Mouse (Mus musculus): ENCODE results near the gene Fmnl2. TPM values are rescaled to one million over a fixed set of nuclear protein-coding genes. Genes with fewer than 3 reads are reported as not detected.

Fmnl2 gene
- polyA plus RNA-seq, 1 experiment = 2.3 TPM

GRCm38 (mm10) chr2:52966820-52967460 is 109.3 kb downstream of the Fmnl2 start:
- DNase-seq (ENCODE audit: low read depth in 1 of 2, low spot score in 2 of 2) = no peak
- Histone ChIP-seq H3K4me1 (ENCODE audit: control insufficient read depth, insufficient read depth, insufficient read length) (peaks cover 7% of the 10 kb centered on the region; the same call in 1 of the 2 replicates), H3K27me3 (ENCODE audit: control insufficient read depth, insufficient read depth, low read length) (no peaks in the 10 kb centered on the region), H3K27ac (ENCODE audit: insufficient read depth, low read length) (no peak overlapping the region), H3K36me3 (ENCODE audit: control insufficient read depth, insufficient read depth, low read length) (no peaks in the 10 kb centered on the region), H3K4me3 (ENCODE audit: extremely low read depth, insufficient read depth, insufficient read length) (no peak overlapping the region)
- no peak for TF ChIP-seq CTCF (IDR thresholded peaks at IDR 0.05; ENCODE audit: extremely low read depth, insufficient read depth, insufficient read length, insufficient replicate concordance)
- no peak for TF ChIP-seq POLR2A (IDR thresholded peaks at IDR 0.05; ENCODE audit: low read depth, low read length)
- 62% methylated on average over 12 of the region's 12 CpGs for WGBS

GRCm38 (mm10) chr2:52967461-52967823 is 109.8 kb downstream of the Fmnl2 start:
- 92% methylated on average over 5 of the region's 5 CpGs for WGBS
- no peak overlapping the region for H3K27ac ChIP-seq (ENCODE audit: insufficient read depth, low read length)
- no peak for DNase-seq (ENCODE audit: low read depth in 1 of 2, low spot score in 2 of 2)
- peaks cover 7% of the 10 kb centered on the region; the same call in 1 of the 2 replicates for H3K4me1 ChIP-seq (ENCODE audit: control insufficient read depth, insufficient read depth, insufficient read length)
- no peaks in the 10 kb centered on the region for H3K36me3 ChIP-seq (ENCODE audit: control insufficient read depth, insufficient read depth, low read length)
- TF ChIP-seq CTCF (IDR thresholded peaks at IDR 0.05; ENCODE audit: extremely low read depth, insufficient read depth, insufficient read length, insufficient replicate concordance) (no peak), POLR2A (IDR thresholded peaks at IDR 0.05; ENCODE audit: low read depth, low read length) (no peak)
- no peak overlapping the region for H3K4me3 ChIP-seq (ENCODE audit: extremely low read depth, insufficient read depth, insufficient read length)
- no peaks in the 10 kb centered on the region for H3K27me3 ChIP-seq (ENCODE audit: control insufficient read depth, insufficient read depth, low read length)

- Histone ChIP-seq H3K4me1 (ENCODE audit: control insufficient read depth, insufficient read depth, insufficient read length) (peaks cover 7% of the 10 kb centered on the region; the same call in 1 of the 2 replicates), H3K27ac (ENCODE audit: insufficient read depth, low read length) (no peak overlapping the region), H3K36me3 (ENCODE audit: control insufficient read depth, insufficient read depth, low read length) (no peaks in the 10 kb centered on the region), H3K27me3 (ENCODE audit: control insufficient read depth, insufficient read depth, low read length) (no peaks in the 10 kb centered on the region), H3K4me3 (ENCODE audit: extremely low read depth, insufficient read depth, insufficient read length) (no peak overlapping the region)
- 92% methylated on average over 2 of the region's 2 CpGs for WGBS
- DNase-seq (ENCODE audit: low read depth in 1 of 2, low spot score in 2 of 2) = no peak
- TF ChIP-seq POLR2A (IDR thresholded peaks at IDR 0.05; ENCODE audit: low read depth, low read length) = no peak
- no peak for TF ChIP-seq CTCF (IDR thresholded peaks at IDR 0.05; ENCODE audit: extremely low read depth, insufficient read depth, insufficient read length, insufficient replicate concordance)
Observed at GRCm38 (mm10) chr2:52968884-52969283, 111.2 kb downstream of the Fmnl2 start.

GRCm38 (mm10) chr2:52974056-52974455 is 116.4 kb downstream of the Fmnl2 start:
- WGBS = 91% methylated on average over 6 of the region's 6 CpGs
- no peak for TF ChIP-seq POLR2A (IDR thresholded peaks at IDR 0.05; ENCODE audit: low read depth, low read length)
- no peak for TF ChIP-seq CTCF (IDR thresholded peaks at IDR 0.05; ENCODE audit: extremely low read depth, insufficient read depth, insufficient read length, insufficient replicate concordance)
- Histone ChIP-seq H3K27me3 (ENCODE audit: control insufficient read depth, insufficient read depth, low read length) (no peaks in the 10 kb centered on the region), H3K4me3 (ENCODE audit: extremely low read depth, insufficient read depth, insufficient read length) (no peak overlapping the region), H3K4me1 (ENCODE audit: control insufficient read depth, insufficient read depth, insufficient read length) (no peaks in the 10 kb centered on the region), H3K27ac (ENCODE audit: insufficient read depth, low read length) (no peak overlapping the region), H3K36me3 (ENCODE audit: control insufficient read depth, insufficient read depth, low read length) (no peaks in the 10 kb centered on the region)
- DNase-seq (ENCODE audit: low read depth in 1 of 2, low spot score in 2 of 2) = no peak

- DNase-seq (ENCODE audit: low read depth in 1 of 2, low spot score in 2 of 2) = no peak
- no peak overlapping the region for H3K27ac ChIP-seq (ENCODE audit: insufficient read depth, low read length)
- no peak overlapping the region for H3K4me3 ChIP-seq (ENCODE audit: extremely low read depth, insufficient read depth, insufficient read length)
- H3K4me1 ChIP-seq (ENCODE audit: control insufficient read depth, insufficient read depth, insufficient read length) = no peaks in the 10 kb centered on the region
- no peak for TF ChIP-seq CTCF (IDR thresholded peaks at IDR 0.05; ENCODE audit: extremely low read depth, insufficient read depth, insufficient read length, insufficient replicate concordance)
- no peak for TF ChIP-seq POLR2A (IDR thresholded peaks at IDR 0.05; ENCODE audit: low read depth, low read length)
- WGBS = 75% methylated on average over 1 of the region's 1 CpGs
- no peaks in the 10 kb centered on the region for H3K36me3 ChIP-seq (ENCODE audit: control insufficient read depth, insufficient read depth, low read length)
- no peaks in the 10 kb centered on the region for H3K27me3 ChIP-seq (ENCODE audit: control insufficient read depth, insufficient read depth, low read length)
Observed at GRCm38 (mm10) chr2:52974776-52975175, 117.1 kb downstream of the Fmnl2 start.

- 86% methylated on average over 6 of the region's 6 CpGs for WGBS
- TF ChIP-seq CTCF (IDR thresholded peaks at IDR 0.05; ENCODE audit: extremely low read depth, insufficient read depth, insufficient read length, insufficient replicate concordance) (no peak), POLR2A (IDR thresholded peaks at IDR 0.05; ENCODE audit: low read depth, low read length) (no peak)
Observed at GRCm38 (mm10) chr2:52977921-52978675, 120.4 kb downstream of the Fmnl2 start.

GRCm38 (mm10) chr2:52978796-52979195 is 121.1 kb downstream of the Fmnl2 start:
- Histone ChIP-seq H3K27ac (ENCODE audit: insufficient read depth, low read length) (no peak overlapping the region), H3K4me3 (ENCODE audit: extremely low read depth, insufficient read depth, insufficient read length) (no peak overlapping the region), H3K4me1 (ENCODE audit: control insufficient read depth, insufficient read depth, insufficient read length) (no peaks in the 10 kb centered on the region; the same call in 1 of the 2 replicates), H3K36me3 (ENCODE audit: control insufficient read depth, insufficient read depth, low read length) (no peaks in the 10 kb centered on the region), H3K27me3 (ENCODE audit: control insufficient read depth, insufficient read depth, low read length) (no peaks in the 10 kb centered on the region)
- 85% methylated on average over 2 of the region's 2 CpGs for WGBS
- TF ChIP-seq CTCF (IDR thresholded peaks at IDR 0.05; ENCODE audit: extremely low read depth, insufficient read depth, insufficient read length, insufficient replicate concordance) = no peak
- TF ChIP-seq POLR2A (IDR thresholded peaks at IDR 0.05; ENCODE audit: low read depth, low read length) = no peak
- DNase-seq (ENCODE audit: low read depth in 1 of 2, low spot score in 2 of 2) = no peak

More at GRCm38 (mm10) chr2:52977921-52978675, 120.4 kb downstream of the Fmnl2 start:
- no peak overlapping the region for H3K4me3 ChIP-seq (ENCODE audit: extremely low read depth, insufficient read depth, insufficient read length)
- H3K27ac ChIP-seq (ENCODE audit: insufficient read depth, low read length) = no peak overlapping the region
- H3K27me3 ChIP-seq (ENCODE audit: control insufficient read depth, insufficient read depth, low read length) = no peaks in the 10 kb centered on the region
- H3K4me1 ChIP-seq (ENCODE audit: control insufficient read depth, insufficient read depth, insufficient read length) = no peaks in the 10 kb centered on the region; the same call in 1 of the 2 replicates
- DNase-seq (ENCODE audit: low read depth in 1 of 2, low spot score in 2 of 2) = no peak
- no peaks in the 10 kb centered on the region for H3K36me3 ChIP-seq (ENCODE audit: control insufficient read depth, insufficient read depth, low read length)
